Comparison of ENCODE assay signal across 24 mouse cellular contexts in genomic region chr4:153829766-153830165, GRCm38 (mm10).
DNase-seq lines count a peak whose midpoint lies in the region; ATAC-seq and TF ChIP-seq lines count a peak whose summit lies in the region.
"Had no signal": no experiment of that assay in that cellular context is flagged by ENCODE, and none has a peak within 500 bp of the region (broad histone marks: within the 10 kb centered on the region; RNA-seq: fewer than 3 reads in every experiment).

No protein-coding gene starts in this region.

- peaks cover 44% of the 10 kb centered on the region for H3K27me3 ChIP-seq in E14TG2a.4 (ENCODE audit: insufficient read depth, low read length)
- H3K27me3 ChIP-seq in thymus, adult 2 months (ENCODE audit: control insufficient read depth, insufficient read depth, low read length) = no peaks in the 10 kb centered on the region
- H3K27me3 ChIP-seq: embryonic facial prominence, embryonic 13.5 days; embryonic facial prominence, embryonic 15.5 days; forebrain, embryonic 13.5 days; forebrain, embryonic 15.5 days; Patski had no signal

- no peak for TF ChIP-seq CTCF in E14TG2a.4 (conservative IDR thresholded peaks at IDR 0.05; ENCODE audit: low read length)
- no peak for TF ChIP-seq CTCF in thymus, adult 2 months (IDR thresholded peaks at IDR 0.05; ENCODE audit: borderline replicate concordance, control insufficient read depth, extremely low read depth, insufficient read depth, low read length, poor library complexity)

- ATAC-seq in erythroid progenitor cell, adult 5-6 weeks (replicated peaks; ENCODE audit: low FRiP score, poor library complexity, severe bottlenecking) = no peak
- ATAC-seq: activated CD4-positive, CD25-positive, alpha-beta regulatory T cell, adult 4 months; forebrain, embryonic 13.5 days; forebrain, embryonic 15.5 days; forebrain, postnatal 0 days; Patski had no signal

- no peaks in the 10 kb centered on the region for H3K9me3 ChIP-seq in E14TG2a.4 (ENCODE audit: low read length)
- H3K9me3 ChIP-seq: embryonic facial prominence, embryonic 13.5 days; embryonic facial prominence, embryonic 15.5 days; forebrain, embryonic 15.5 days had no signal

- no peak overlapping the region for H3K27ac ChIP-seq in thymus, adult 2 months (ENCODE audit: control insufficient read depth, insufficient read depth, low read length)
- H3K27ac ChIP-seq: embryonic facial prominence, embryonic 13.5 days; embryonic facial prominence, embryonic 15.5 days; forebrain, embryonic 13.5 days; forebrain, embryonic 15.5 days had no signal

- TF ChIP-seq POLR2A in thymus, adult 2 months (IDR thresholded peaks at IDR 0.05; ENCODE audit: control insufficient read depth, extremely low read depth, insufficient read depth, low read length, poor library complexity) = no peak

- WGBS in thymus, adult 2 months = 93% methylated on average over 9 of the region's 9 CpGs

- peak overlapping the region; percentile 37 for H3K4me3 ChIP-seq in E14TG2a.4 (replicated peaks; ENCODE audit: low read length)
- no peak overlapping the region for H3K4me3 ChIP-seq in thymus, adult 2 months (ENCODE audit: control insufficient read depth, insufficient read depth, low read length)
- H3K4me3 ChIP-seq: embryonic facial prominence, embryonic 13.5 days; embryonic facial prominence, embryonic 15.5 days; erythroblast, embryonic 14.5 days; forebrain, embryonic 13.5 days; forebrain, embryonic 15.5 days had no signal

- H3K4me1 ChIP-seq in E14TG2a.4 (replicated peaks; ENCODE audit: low read depth, low read length) = peaks cover 74% of the 10 kb centered on the region
- H3K4me1 ChIP-seq in thymus, adult 2 months (replicated peaks; ENCODE audit: control insufficient read depth, insufficient read depth, low read length) = no peaks in the 10 kb centered on the region
- H3K4me1 ChIP-seq: embryonic facial prominence, embryonic 13.5 days; embryonic facial prominence, embryonic 15.5 days; forebrain, embryonic 13.5 days; forebrain, embryonic 15.5 days had no signal

- H3K36me3 ChIP-seq in E14TG2a.4 (ENCODE audit: insufficient read depth, low read length) = no peaks in the 10 kb centered on the region
- H3K36me3 ChIP-seq in thymus, adult 2 months (ENCODE audit: control insufficient read depth, insufficient read depth, low read length) = no peaks in the 10 kb centered on the region
- H3K36me3 ChIP-seq: embryonic facial prominence, embryonic 13.5 days; embryonic facial prominence, embryonic 15.5 days; forebrain, embryonic 15.5 days; G1E had no signal

- DNase-seq in ES-CJ7 (ENCODE audit: low read depth, low spot score) = peak; percentile 64
- peak; percentile 95 for DNase-seq in R1 (ENCODE audit: low read depth, low spot score)
- DNase-seq in cerebellum, postnatal 10 days = no peak
- DNase-seq in thymus, adult 2 months = no peak
- DNase-seq: adrenal gland, adult 8-10 months; adrenal gland, postnatal 14 days; adrenal gland, postnatal 36 days; cerebellum, adult 11-12 months; cerebellum, adult 2 months; cerebellum, adult 9-10 months; cerebellum, postnatal 14 days; cerebellum, postnatal 36 days; embryo, embryonic 11 days; forebrain, postnatal 0 days had no signal

Comparison
In these comparisons a context has a peak if more than half of its experiments do, and no peak if none do; other contexts are left out.
1. DNase-seq: peak in ES-CJ7 (single experiment) and R1 (single experiment); none in cerebellum, postnatal 10 days (0 of 2) and thymus, adult 2 months (single experiment).